Mouse (Mus musculus) lung, postnatal 4 days (tissue): ENCODE measurements around the gene Lifr.
A peak's percentile ranks its signal among the peaks of the same experiment; 100 is the strongest.

Experiments used
- DNase-seq, 2 experiments: peaks; one replicate each; pipeline ENCODE4 v3.0.0; 2021

Gene Lifr

GRCm38 (mm10) chr15:7081795-7082194 is 8.6 kb upstream of the Lifr start:
- DNase-seq = no peak

- no peak for DNase-seq
Measured at GRCm38 (mm10) chr15:7082901-7083300, 7.5 kb upstream of the Lifr start.

GRCm38 (mm10) chr15:7084780-7085497 is 5.5 kb upstream of the Lifr start:
- DNase-seq = peak; percentile 23 to 40

DNA sequence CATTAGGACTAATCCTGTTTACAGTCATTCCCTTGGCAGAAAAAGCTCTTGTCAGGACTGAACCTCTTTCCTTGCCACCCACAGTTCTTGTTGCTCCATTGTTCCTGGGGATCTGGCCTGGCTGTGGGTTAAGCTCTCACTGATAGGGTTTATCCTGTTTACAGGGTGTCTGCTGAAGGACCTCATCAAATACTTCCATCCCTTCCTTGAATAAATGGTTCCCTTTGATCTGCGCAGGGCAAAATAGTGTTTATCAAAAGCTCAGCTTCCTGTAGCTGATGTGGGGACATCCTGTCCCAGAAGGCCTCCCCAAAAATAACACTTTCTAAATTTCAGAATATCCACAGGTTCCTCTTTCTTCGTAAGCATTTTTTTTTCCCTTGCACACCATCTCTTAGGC is 1.7 kb upstream of the Lifr start:
- DNase-seq = peak; percentile 18 to 59

GRCm38 (mm10) chr15:7092321-7092720 is 1.9 kb downstream of the Lifr start:
- no peak for DNase-seq

- DNase-seq = no peak
Measured at GRCm38 (mm10) chr15:7099406-7099805, 9.0 kb downstream of the Lifr start.

GRCm38 (mm10) chr15:7100226-7100625 is 9.8 kb downstream of the Lifr start:
- no peak for DNase-seq

- DNase-seq = no peak
Measured at GRCm38 (mm10) chr15:7103051-7103450, 12.6 kb downstream of the Lifr start.

DNA sequence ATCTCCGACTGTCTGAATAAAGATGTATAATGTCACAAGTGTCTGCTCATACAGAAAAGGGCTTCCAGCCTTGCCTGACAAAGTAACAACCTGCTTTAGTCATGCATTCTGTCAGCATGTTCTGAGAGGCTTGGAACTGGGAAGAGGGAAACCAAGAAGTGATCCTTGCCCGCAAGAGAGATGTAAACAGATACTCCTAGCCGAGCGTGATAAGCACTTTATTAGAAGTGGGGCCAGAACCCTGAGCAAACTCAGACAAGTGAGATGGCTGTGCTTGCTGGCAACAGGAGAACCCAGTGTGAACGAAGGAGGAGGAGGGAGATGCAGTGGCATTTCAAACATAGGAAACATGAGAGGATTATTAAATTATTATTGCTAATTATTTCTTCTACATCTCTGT is 14.8 kb downstream of the Lifr start:
- DNase-seq = no peak

DNA sequence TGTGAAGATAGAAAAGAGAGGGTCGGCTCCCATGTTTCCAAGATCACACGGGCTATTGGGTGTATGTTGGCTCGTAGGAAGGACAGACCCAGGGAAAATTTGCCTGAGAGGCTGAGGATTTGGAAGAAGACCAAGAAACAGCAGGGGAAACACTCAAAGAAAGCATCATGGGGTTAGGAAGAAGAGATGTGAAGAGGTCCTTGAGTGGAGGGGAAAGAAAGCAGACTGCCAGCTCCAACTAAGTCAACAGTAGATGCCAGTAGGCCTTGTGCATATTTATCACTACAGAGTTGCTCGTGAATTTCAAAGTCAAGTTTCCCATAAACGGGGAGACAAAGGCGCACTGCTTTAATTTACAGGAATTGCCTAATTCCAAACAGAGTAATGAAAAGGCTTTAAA is 17.7 kb downstream of the Lifr start:
- DNase-seq = no peak

DNA sequence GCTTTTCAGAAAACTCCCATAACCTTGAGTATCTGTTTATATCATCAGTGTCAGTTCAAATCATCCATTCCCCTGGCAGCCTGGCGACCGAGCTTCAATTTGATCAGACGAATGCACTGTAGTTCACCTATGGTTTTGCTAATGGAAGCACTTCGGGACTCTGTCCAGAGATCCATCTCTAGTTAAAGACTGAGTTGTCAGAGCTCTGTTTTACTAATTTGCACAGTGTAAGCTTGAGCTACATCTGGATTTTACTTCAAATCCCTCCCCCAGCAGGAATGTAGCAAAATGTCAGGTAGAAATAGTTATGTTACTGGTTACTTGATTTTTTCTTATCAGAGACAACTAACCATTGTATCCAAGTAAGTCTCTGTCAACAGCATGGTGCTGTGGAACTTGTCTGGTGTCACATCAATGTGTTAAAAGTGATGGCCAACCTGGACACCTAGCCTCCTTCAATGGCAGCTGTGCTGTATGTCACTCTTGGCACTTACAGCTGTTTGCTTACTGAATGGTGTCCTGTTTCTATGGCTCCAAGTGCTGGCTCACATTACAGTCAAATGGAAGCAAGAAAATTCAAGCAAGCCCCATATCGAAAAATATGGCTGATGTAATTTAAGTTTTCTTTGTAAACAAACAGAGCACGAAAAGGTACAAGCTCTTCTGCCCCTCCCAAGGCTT is 22.0 kb downstream of the Lifr start:
- DNase-seq = no peak

DNA sequence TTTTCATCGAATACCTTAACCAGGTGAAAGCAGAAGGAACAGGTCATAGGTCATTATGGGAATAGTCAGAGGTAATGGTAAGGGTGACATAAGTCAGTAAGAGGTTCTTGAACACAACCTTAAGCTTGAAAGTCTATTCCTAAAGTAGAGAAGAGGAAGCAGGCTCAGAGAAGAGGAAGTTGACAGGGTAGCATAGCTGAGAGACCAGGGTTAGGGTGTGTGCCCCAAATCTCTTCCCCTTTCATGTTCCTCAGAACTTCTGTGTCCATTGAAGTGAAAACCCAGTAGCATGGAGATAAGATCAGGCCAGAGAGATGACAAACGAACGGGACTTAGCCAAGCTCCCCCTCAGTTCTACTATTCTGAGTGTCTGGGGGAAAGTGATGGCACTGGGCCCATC is 23.5 kb downstream of the Lifr start:
- DNase-seq = no peak

DNA sequence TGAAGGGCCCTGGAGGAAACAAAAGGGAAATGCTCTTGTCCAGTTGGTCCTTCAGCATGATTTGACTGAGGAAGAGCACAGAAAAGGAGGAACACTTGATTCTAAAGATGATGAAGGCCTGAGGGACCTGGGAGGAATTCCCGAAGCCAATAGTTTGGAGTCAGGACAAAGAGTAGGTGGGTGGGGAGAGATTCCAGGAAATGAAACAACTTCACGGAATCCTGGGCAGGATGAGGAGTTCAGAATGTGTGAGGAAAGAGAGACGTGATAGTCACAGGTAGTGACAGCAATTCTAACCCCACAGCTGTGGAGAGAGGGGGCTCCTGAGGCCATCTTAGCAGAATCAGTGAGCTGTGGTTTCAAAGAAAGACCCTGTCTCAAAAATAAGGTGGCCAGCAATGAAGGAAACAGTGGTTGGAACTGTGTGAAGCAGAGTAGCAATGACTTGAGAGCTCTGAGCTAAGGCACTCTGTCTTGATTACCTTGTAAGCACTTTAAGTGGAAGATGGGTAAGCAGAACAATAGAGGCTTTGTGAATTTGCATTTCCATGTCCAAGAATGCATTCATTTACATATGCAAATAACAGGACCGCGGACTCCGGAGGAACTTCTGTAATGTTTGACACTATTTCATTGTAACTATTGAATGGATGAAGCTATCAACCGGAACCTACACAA is 25.1 kb downstream of the Lifr start:
- DNase-seq = no peak

GRCm38 (mm10) chr15:7116216-7116615 is 25.8 kb downstream of the Lifr start:
- DNase-seq = no peak

- no peak for DNase-seq
Measured at GRCm38 (mm10) chr15:7116699-7117098, 26.3 kb downstream of the Lifr start.

GRCm38 (mm10) chr15:7117944-7118343 is 27.5 kb downstream of the Lifr start:
- peak in 1 of 2 experiments; percentile 29 for DNase-seq

GRCm38 (mm10) chr15:7118849-7119248 is 28.4 kb downstream of the Lifr start:
- DNase-seq = peak in 1 of 2 experiments; percentile 59

- no peak for DNase-seq
Measured at GRCm38 (mm10) chr15:7119930-7120512, 29.6 kb downstream of the Lifr start.

DNA sequence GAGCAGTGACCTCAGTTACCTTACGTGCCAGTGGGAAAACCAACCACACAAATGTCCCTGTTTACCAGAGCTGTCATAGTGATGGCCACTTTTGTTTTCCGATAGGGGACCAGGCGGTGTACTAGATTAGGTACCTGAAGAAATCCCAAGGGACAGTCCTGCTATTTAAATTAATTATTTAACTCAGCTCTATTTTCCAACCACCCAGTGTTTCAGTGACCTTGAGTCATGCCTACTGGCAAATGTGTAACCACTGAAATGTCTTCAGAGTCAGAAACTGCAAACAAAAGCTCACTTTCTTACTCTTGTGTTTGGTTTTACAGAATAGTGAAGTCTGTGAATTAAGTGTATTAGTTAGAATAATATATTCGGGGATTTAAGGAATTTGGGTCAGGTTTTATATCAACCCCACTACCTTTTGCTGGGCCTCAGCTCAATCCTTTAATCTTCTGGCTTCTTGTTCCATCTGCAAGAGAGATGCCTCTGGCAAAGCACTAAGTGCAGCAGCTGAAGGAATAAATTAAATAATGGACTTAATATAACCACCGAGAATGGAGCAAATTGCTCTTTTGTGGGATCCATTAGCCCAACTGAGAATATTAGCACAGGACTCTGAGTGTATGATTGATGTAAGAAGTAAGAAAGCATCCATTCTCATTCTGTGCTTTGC is 33.5 kb downstream of the Lifr start:
- DNase-seq = no peak

DNA sequence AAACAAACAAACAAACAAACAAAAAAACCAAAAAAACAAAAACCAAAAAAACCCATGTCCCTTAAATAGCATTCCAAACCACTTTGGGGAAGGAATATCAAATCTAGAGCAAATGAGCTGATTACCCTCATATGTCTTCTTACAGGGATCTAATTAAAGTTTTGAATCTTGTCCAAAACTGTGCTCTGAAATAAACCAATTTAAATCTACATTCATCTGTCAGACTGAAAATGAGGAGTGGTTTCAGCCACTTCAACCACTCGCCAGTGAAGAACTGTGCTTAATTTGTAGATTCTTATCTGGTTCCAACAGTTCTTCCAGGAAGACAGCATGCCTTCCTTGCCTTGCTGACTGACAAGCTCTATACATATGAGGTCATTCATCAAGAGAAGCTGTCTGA is 35.8 kb downstream of the Lifr start:
- no peak for DNase-seq

DNA sequence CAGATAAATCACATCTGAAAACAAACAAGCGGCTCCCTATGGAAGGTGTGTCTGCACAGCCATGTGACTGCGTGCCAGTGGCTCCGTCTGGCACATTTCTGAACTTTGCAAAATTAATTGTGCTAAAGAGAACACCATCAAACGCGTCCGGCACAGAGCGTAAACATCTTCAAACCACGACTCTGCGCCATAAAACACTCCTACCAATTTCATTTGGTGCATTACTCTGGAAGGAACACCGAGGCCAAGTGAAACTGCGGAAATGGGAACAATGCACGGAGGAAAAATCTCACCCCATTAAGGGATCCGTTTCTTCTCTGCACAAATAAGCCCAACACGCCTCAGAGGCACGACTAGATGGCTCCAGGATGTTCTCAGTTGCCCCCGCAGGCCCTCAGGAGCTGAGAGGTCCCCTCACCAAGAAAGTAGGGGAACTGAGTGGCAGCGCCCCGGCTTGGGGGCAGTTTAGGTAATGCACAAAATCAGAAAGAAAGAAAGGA is 38.3 kb downstream of the Lifr start:
- DNase-seq = peak in 1 of 2 experiments; percentile 47

- peak; percentile 88 to 95 for DNase-seq
Measured at GRCm38 (mm10) chr15:7129127-7129943, 38.9 kb downstream of the Lifr start.
